Mouse (Mus musculus) duodenum, adult 2 months (tissue): ENCODE results near the gene Vmn2r38. TPM values are rescaled to one million over a fixed set of nuclear protein-coding genes. Genes with fewer than 3 reads are reported as not detected.

ENCODE experiments used
- polyA plus RNA-seq: library from polyadenylated mRNA; depleted of rRNA; stranded (reverse); fragments of >200 nt; gene quantifications from 2 replicates; pipeline ENCODE4 v1.2.3, GENCODE M21; 2012; ENCODE audit warnings: low replicate concordance; rRNA removed

Gene Vmn2r38
- not detected in 2 replicates for polyA plus RNA-seq

GRCm38 (mm10) chr7:9097781-9098180 lies at the start of gene Vmn2r38:
Vmn2r38 (minus strand) TSS chr7:9097881.

GRCm38 (mm10) chr7:9030698-9031097 lies 67.0 kb downstream of the Vmn2r38 start, which contains the start of gene Vmn2r39:
Vmn2r39 (minus strand) TSS chr7:9030798.

Other genes with a start within 250 kb of the Vmn2r38 start
- not detected in 2 replicates for gene Vmn2r40, start 166.4 kb downstream of the Vmn2r38 start, polyA plus RNA-seq
- gene Vmn2r39, start 67.1 kb downstream of the Vmn2r38 start, polyA plus RNA-seq = not detected in 2 replicates
- not detected in 2 replicates for gene Vmn2r37, start 125.8 kb upstream of the Vmn2r38 start, polyA plus RNA-seq